Mouse (Mus musculus) 3134 (cell line): Measurements from ENCODE around the gene Phactr2.
"Not testable (repeated sequence)": the region's sequence is repeated elsewhere in the genome, so short reads cannot be mapped to it uniquely, and the experiment has no call there.

Experiments used
- DNase-seq: peaks from one replicate; pipeline ENCODE4 v3.0.0-alpha.2; 2011; ENCODE audit warnings: low spot score; ENCODE audit not compliant: insufficient read length; ENCODE audit errors: extremely low read depth

The Phactr2 gene

GRCm38 (mm10) chr10:13232443-13233142 lies 241.6 kb downstream of the Phactr2 start:
- DNase-seq = no peak

GRCm38 (mm10) chr10:13230716-13231115 lies 243.5 kb downstream of the Phactr2 start:
- no peak for DNase-seq

GRCm38 (mm10) chr10:13225377-13226063 lies 248.7 kb downstream of the Phactr2 start:
- no peak for DNase-seq

- DNase-seq = no peak
Observed at GRCm38 (mm10) chr10:13222135-13222534, 252.1 kb downstream of the Phactr2 start.

- DNase-seq = no peak
Observed at GRCm38 (mm10) chr10:13220061-13220460, 254.2 kb downstream of the Phactr2 start.

GRCm38 (mm10) chr10:13213956-13214355 lies 260.3 kb downstream of the Phactr2 start:
- DNase-seq = no peak

- no peak for DNase-seq
Observed at GRCm38 (mm10) chr10:13212829-13213228, 261.4 kb downstream of the Phactr2 start.

- no peak for DNase-seq
Observed at GRCm38 (mm10) chr10:13212326-13212725, 261.9 kb downstream of the Phactr2 start.

- no peak for DNase-seq
Observed at GRCm38 (mm10) chr10:13209930-13210637, 264.1 kb downstream of the Phactr2 start.

GRCm38 (mm10) chr10:13209506-13209905 lies 264.7 kb downstream of the Phactr2 start:
- DNase-seq = no peak

GRCm38 (mm10) chr10:13209061-13209460 lies 265.2 kb downstream of the Phactr2 start:
- DNase-seq = no peak

GRCm38 (mm10) chr10:13201741-13202293 lies 272.4 kb downstream of the Phactr2 start:
- DNase-seq = no peak

- DNase-seq = no peak
Observed at GRCm38 (mm10) chr10:13200862-13201261, 273.4 kb downstream of the Phactr2 start.

- no peak for DNase-seq
Observed at GRCm38 (mm10) chr10:13199234-13199633, 275.0 kb downstream of the Phactr2 start.

- no peak for DNase-seq
Observed at GRCm38 (mm10) chr10:13196872-13197507, 277.2 kb downstream of the Phactr2 start.

- DNase-seq = not testable (repeated sequence)
Observed at GRCm38 (mm10) chr10:13193496-13193895, 280.7 kb downstream of the Phactr2 start.

GRCm38 (mm10) chr10:13192731-13193351 lies 281.4 kb downstream of the Phactr2 start, which contains the start of gene Ltv1:
Gene Ltv1, minus strand, starts transcription at chr10:13193168.
- peak; percentile 93 for DNase-seq

GRCm38 (mm10) chr10:13189881-13190280 lies 284.3 kb downstream of the Phactr2 start:
- no peak for DNase-seq

- DNase-seq = no peak
Observed at GRCm38 (mm10) chr10:13186754-13187153, 287.5 kb downstream of the Phactr2 start.

- DNase-seq = no peak
Observed at GRCm38 (mm10) chr10:13184170-13184766, 289.9 kb downstream of the Phactr2 start.
